Mouse (Mus musculus) olfactory bulb, adult 2 months (tissue): Measurements from ENCODE around the gene Nek4. TPM values are rescaled to one million over a fixed set of nuclear protein-coding genes. Genes with fewer than 3 reads are reported as not detected.

ENCODE experiments used
- H3K27ac ChIP-seq: fragments of 200-500 bp; 2 replicates; pipeline ENCODE4 v1.5.1; 2012; ENCODE audit warnings: low read depth, low read length; ENCODE audit not compliant: insufficient read depth
- H3K4me1 ChIP-seq: fragments of 200-500 bp; 2 replicates; pipeline ENCODE4 v1.6.1; 2012; ENCODE audit warnings: low read length; ENCODE audit not compliant: control insufficient read depth, insufficient read depth
- H3K4me3 ChIP-seq: fragments of 200-500 bp; 2 replicates; pipeline ENCODE4 v1.5.1; 2012; ENCODE audit warnings: mild to moderate bottlenecking, low read depth, low read length, moderate library complexity; ENCODE audit not compliant: insufficient read depth
- CTCF ChIP-seq: fragments of 200-500 bp; IDR thresholded peaks from 2 replicates; pipeline ENCODE4 v1.5.1; 2012; ENCODE audit warnings: low read depth, mild to moderate bottlenecking, low read length, moderate library complexity; ENCODE audit not compliant: insufficient read depth
- POLR2A ChIP-seq: fragments of 200-500 bp; IDR thresholded peaks from 2 replicates; pipeline ENCODE4 v1.6.1; 2012; ENCODE audit warnings: mild to moderate bottlenecking, low read depth, low read length, moderate library complexity; ENCODE audit not compliant: insufficient read depth
- WGBS: fragments of 180-500 bp; shearing (Covaris S2); methylation state at CpG from one replicate; pipeline ENCODE4 v1.1.7; 2018; 5-methylcytosine and 5-hydroxymethylcytosine counted together
- polyA plus RNA-seq: library from polyadenylated mRNA; stranded (reverse); fragments of >200 nt; gene quantifications from 2 replicates; pipeline ENCODE4 v1.2.4, GENCODE M21; 2012; ENCODE audit warnings: low replicate concordance; ENCODE audit not compliant: missing spikeins, insufficient read depth, insufficient read length

The Nek4 gene
- polyA plus RNA-seq, 1 experiment, result not detected

DNA sequence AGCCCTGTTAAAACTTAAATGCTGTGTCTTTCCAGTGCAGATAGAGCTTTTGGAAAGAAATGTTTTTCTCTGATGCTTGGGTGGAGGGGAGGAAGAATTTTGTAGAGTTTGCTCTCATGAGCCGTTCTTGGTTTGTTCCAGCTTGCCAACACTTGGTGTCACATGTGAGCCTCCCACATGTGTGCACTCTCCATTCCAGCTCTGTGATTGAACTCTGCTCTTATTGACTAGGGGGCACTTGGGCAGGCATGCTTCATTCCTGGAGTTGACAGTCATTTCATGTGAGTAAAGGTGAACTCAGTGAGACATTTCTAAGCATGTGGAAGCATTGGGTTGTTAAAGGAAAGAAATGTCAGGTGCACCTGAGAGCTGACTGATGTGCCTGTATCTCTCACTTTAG lies 71.4 kb downstream of the Nek4 start:
- 5% methylated on average over 1 of the region's 1 CpGs for WGBS
- H3K4me3 ChIP-seq, result no peak overlapping the region
- no peak overlapping the region for H3K27ac ChIP-seq
- TF ChIP-seq POLR2A (no peak), CTCF (no peak)
- H3K4me1 ChIP-seq, result peaks cover 2% of the 10 kb centered on the region; the same call in 1 of the 2 replicates

- H3K27ac ChIP-seq, result no peak overlapping the region
- no peaks in the 10 kb centered on the region for H3K4me1 ChIP-seq
- H3K4me3 ChIP-seq, result no peak overlapping the region
- 75% methylated on average over 3 of the region's 3 CpGs for WGBS
- TF ChIP-seq POLR2A (no peak), CTCF (no peak)
Observed at GRCm38 (mm10) chr14:31025785-31026184, 74.6 kb downstream of the Nek4 start.

Other genes with a start within 250 kb of the Nek4 start
- not detected in 2 replicates for gene Sfmbt1, start 236.5 kb upstream of the Nek4 start, polyA plus RNA-seq
- gene Tmem110, start 125.8 kb upstream of the Nek4 start, polyA plus RNA-seq, result not detected in 2 replicates
- gene Mustn1, start 72.2 kb upstream of the Nek4 start, polyA plus RNA-seq, result not detected in 2 replicates
- not detected in 2 replicates for gene Itih4, start 64.9 kb upstream of the Nek4 start, polyA plus RNA-seq
- not detected in 2 replicates for gene Itih3, start 27.6 kb upstream of the Nek4 start, polyA plus RNA-seq
- not detected in 2 replicates for gene Itih1, start 8.1 kb upstream of the Nek4 start, polyA plus RNA-seq
- not detected in 2 replicates for gene Glt8d1, start 50.0 kb downstream of the Nek4 start, polyA plus RNA-seq
- not detected in 2 replicates for gene Spcs1, start 50.3 kb downstream of the Nek4 start, polyA plus RNA-seq
- gene Pbrm1, start 67.8 kb downstream of the Nek4 start, polyA plus RNA-seq, result 82.9 and 393 TPM in 2 replicates
- gene Gnl3, start 67.8 kb downstream of the Nek4 start, polyA plus RNA-seq, result not detected in 2 replicates
- gene Smim4, start 177.6 kb downstream of the Nek4 start, polyA plus RNA-seq, result not detected in 2 replicates
- gene Nt5dc2, start 179.7 kb downstream of the Nek4 start, polyA plus RNA-seq, result not detected in 2 replicates
- gene Stab1, start 217.3 kb downstream of the Nek4 start, polyA plus RNA-seq, result not detected in 2 replicates